Mouse (Mus musculus) spleen, adult 2 months (tissue): Measurements from ENCODE around the gene Rad51b.

Experiments used
- CTCF ChIP-seq: fragments of 200-500 bp; IDR thresholded peaks from 2 replicates; pipeline ENCODE4 v1.5.1; 2011; ENCODE audit warnings: mild to moderate bottlenecking, inconsistent platforms; ENCODE audit not compliant: insufficient read depth, insufficient read length, insufficient replicate concordance; ENCODE audit errors: extremely low read depth
- POLR2A ChIP-seq: fragments of 200-500 bp; IDR thresholded peaks from 2 replicates; pipeline ENCODE4 v1.6.1; 2011; ENCODE audit warnings: low read depth, low read length, inconsistent platforms

DNA sequence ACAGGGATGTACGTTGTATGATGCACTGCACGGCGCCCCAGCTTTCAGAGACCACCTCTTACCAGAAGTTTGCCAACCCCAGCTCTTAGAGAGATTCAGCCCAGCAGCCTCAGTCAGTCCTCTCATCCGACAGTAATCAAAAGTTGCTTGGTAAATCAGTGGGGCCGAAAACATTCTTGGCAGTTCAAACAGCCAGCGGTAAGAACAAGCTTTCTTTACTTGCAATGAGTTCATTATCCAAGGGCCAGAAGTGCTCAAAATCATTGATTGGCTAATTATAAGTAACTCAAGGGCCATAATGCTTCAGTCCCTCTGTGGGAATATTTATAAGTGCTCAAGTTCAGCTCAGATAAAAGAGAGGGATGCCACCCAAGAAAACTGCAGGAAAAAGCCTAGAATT is 434.8 kb downstream of the Rad51b start:
- TF ChIP-seq CTCF (no peak), POLR2A (no peak)
